Mouse (Mus musculus) midbrain, embryonic 10.5 days (tissue): ENCODE results near the gene B3gat3. TPM values are rescaled to one million over a fixed set of nuclear protein-coding genes. Genes with fewer than 3 reads are reported as not detected.

ENCODE experiments used
- DNase-seq: peaks from one replicate; pipeline ENCODE4 v3.0.0-alpha.2; 2017; ENCODE audit warnings: low spot score
- H3K27ac ChIP-seq: fragments of 300-500 bp; sonication (generic); replicated peaks from 2 replicates; pipeline ENCODE4 v1.5.1; 2016; ENCODE audit warnings: mild to moderate bottlenecking
- H3K27me3 ChIP-seq: fragments of 300-500 bp; sonication (generic); 2 replicates; pipeline ENCODE4 v1.6.1; 2016; ENCODE audit warnings: low read depth, mild to moderate bottlenecking; ENCODE audit not compliant: poor library complexity, severe bottlenecking
- H3K36me3 ChIP-seq: fragments of 300-500 bp; sonication (generic); 2 replicates; pipeline ENCODE4 v1.6.1; 2016; ENCODE audit warnings: mild to moderate bottlenecking, moderate library complexity
- H3K4me1 ChIP-seq: fragments of 300-500 bp; sonication (generic); 2 replicates; pipeline ENCODE4 v1.6.1; 2016
- H3K4me3 ChIP-seq: fragments of 300-500 bp; sonication (generic); 2 replicates; pipeline ENCODE4 v1.5.1; 2016; ENCODE audit warnings: mild to moderate bottlenecking, moderate library complexity
- H3K9me3 ChIP-seq: fragments of 300-500 bp; sonication (generic); replicated peaks from 2 replicates; pipeline ENCODE4 v1.6.1; 2016; ENCODE audit warnings: mild to moderate bottlenecking
- WGBS: fragments of 180-500 bp; shearing (Covaris S2); methylation state at CpG from one replicate; pipeline ENCODE4 v1.1.7; 2016; 5-methylcytosine and 5-hydroxymethylcytosine counted together
- polyA plus RNA-seq: library from polyadenylated mRNA; unstranded; fragments of >200 nt; fragmentation: Nextera tagmentation; extraction: Ambion mirVana; gene quantifications from 2 replicates; pipeline ENCODE4 v1.2.1, GENCODE M21; 2016

The B3gat3 gene
- polyA plus RNA-seq, 1 experiment from 2014 or later: 58.7 TPM

DNA sequence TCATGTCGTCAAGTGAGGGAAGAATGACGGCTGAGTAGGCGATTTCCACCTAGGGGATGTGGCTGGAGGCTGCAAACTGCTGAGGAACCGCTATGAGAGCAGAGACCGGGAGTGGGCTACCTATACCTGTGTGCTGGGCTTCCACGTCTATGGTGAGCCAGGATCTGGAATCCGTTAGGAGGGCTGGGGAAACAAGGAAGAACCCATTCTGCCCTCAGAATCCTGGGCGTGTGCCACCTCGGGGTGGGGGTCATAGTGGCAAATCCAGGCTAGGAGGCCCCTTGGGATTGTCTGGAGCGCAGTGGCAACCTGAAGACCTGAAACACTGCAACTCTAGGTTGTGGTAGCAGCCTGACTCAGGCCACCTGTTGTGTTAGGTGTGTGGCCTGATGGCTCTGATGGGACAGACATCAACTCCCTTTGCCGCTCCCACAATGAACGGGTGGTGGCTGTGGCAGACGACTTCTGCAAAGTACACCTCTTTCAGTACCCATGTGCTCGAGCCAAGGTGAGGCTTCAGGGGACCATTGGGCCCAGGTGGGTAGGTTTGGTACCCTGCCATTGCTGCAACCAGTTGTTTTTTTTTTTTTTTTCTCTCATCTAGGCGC lies 20.5 kb downstream of the B3gat3 start:
- Histone ChIP-seq H3K27me3 (no peaks in the 10 kb centered on the region), H3K36me3 (peaks cover 65% of the 10 kb centered on the region), H3K4me3 (peak overlapping the region; percentile 97), H3K9me3 (no peaks in the 10 kb centered on the region), H3K27ac (peak overlapping the region; percentile 98; the same call in 1 of the 2 replicates), H3K4me1 (peaks cover 34% of the 10 kb centered on the region)
- no peak for DNase-seq
- 81% methylated on average over 15 of the region's 15 CpGs for WGBS

DNA sequence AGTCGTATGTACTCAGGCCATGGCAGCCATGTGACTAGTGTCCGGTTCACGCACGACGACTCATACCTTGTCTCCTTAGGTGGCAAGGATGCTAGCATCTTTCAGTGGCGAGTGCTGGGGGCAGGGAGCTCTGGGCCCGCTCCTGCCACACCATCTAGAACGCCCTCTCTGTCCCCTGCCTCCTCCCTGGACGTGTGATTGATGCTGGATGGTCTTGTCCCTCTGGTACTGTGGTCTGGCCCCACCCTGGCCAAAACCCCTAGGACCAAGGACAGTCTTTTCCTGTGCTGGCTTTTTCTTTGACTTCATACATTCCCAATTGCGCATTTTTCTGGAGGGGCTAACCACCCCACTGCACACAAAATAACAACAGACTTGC lies 21.0 kb downstream of the B3gat3 start:
- Histone ChIP-seq H3K9me3 (no peaks in the 10 kb centered on the region), H3K4me3 (peak overlapping the region; percentile 97), H3K36me3 (peaks cover 65% of the 10 kb centered on the region), H3K27me3 (no peaks in the 10 kb centered on the region), H3K4me1 (peaks cover 34% of the 10 kb centered on the region), H3K27ac (peak overlapping the region; percentile 98)
- no peak for DNase-seq
- 42% methylated on average over 10 of the region's 10 CpGs for WGBS

DNA sequence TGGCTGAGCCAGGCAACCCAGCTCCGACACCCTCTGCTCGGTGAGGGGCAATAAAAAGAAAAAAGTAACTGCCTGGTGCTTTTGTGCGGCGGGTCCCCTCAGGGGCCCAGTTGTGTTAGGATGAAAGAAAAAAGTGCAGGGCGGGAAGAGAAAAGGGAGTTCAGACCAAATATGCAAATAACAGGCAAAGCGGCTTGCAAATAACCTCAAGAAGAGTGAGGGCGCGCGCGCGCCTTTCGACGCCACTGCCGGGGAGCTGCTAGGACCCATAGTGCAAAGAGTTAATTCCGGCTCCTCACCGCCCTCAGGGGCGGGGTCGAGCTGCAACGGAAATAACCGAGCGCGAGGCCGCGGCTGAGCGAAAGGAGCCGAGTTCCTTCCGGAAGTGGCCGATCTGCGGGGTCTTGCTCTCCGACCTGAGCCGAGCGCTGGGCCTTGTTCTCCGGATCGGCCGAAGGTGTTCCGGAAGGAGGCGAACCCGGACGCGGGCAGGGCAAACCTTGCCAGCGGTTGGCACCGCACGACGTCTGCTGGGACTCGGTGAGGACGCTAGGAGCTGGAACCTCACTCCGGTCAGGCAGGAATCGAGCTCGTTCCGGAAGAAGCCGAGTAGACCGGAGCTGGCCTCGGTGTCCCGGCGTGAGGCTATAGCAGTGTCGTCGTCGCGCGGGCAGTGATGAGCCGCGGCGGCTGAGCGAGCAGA lies 21.5 kb downstream of the B3gat3 start, which contains the start of gene Mta2:
Gene Mta2 (plus strand): TSS at position 361 of the 703 bp plus-strand sequence.
- peaks cover 34% of the 10 kb centered on the region for H3K4me1 ChIP-seq
- H3K9me3 ChIP-seq: no peaks in the 10 kb centered on the region
- under 1% methylated on average over 64 of the region's 64 CpGs for WGBS
- H3K27me3 ChIP-seq: no peaks in the 10 kb centered on the region
- H3K4me3 ChIP-seq: peak within 1 kb of the TSS; percentile 97
- peaks cover 65% of the 10 kb centered on the region for H3K36me3 ChIP-seq
- peak; percentile 99 for DNase-seq
- H3K27ac ChIP-seq: peak within 1 kb of the TSS; percentile 98

DNA sequence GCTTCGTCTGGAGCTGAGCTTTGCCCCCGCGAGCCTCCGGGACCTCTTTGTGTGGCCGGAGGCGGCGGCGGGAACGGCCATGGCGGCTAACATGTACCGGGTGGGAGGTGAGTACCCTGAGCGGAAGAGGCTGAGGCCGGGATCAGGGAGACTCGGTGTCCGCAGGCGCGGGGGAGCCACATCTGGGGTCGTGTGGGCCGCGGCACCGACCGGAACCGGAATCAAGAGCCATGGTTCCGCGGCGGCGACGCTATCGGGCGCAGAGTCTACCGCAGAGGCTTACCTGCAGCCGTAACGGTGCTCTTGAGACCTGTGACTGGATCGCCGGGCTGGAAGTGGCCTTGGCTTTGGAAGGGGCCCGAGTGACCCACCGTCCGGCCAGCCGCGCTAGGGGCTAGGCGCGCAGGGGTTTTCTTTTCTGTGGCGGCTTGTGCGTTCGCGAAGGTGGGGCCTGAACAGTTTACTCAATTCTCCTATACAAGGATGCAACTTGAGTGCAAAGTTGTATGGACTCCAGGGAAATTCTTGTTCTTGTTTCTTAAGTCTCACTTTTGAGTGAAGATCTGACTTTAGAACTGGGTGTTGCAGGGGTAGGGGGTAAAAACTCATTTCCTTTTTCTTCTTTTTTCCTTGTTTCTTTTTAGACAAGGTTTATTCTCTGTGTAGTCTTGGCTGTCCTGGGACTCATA lies 22.2 kb downstream of the B3gat3 start:
- Histone ChIP-seq H3K36me3 (peaks cover 65% of the 10 kb centered on the region), H3K4me1 (peaks cover 34% of the 10 kb centered on the region), H3K27me3 (no peaks in the 10 kb centered on the region), H3K27ac (peak overlapping the region; percentile 98), H3K9me3 (no peaks in the 10 kb centered on the region), H3K4me3 (peak overlapping the region; percentile 97)
- no peak for DNase-seq
- WGBS: under 1% methylated on average over 46 of the region's 46 CpGs

DNA sequence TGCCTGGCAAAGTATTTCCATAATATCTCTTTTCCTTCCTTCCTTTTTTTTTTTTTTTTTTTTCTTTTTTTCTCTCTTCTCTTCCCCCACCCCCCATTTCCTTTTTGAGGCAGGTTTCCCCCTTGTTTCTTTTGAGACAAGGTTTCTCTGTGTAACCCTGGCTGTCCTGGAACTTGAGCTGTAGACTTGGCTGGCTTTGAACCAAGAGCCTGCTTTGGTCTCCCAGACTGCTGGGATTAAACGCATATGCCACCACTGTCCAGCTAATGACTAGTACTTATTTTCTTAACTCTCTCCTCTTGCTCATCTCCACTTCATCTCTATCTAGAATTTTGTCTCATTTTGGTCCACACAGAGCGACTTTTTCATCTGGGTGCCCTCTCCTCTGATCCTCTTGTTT lies 22.9 kb downstream of the B3gat3 start:
- no peaks in the 10 kb centered on the region for H3K9me3 ChIP-seq
- 70% methylated on average over 2 of the region's 2 CpGs for WGBS
- peaks cover 65% of the 10 kb centered on the region for H3K36me3 ChIP-seq

DNA sequence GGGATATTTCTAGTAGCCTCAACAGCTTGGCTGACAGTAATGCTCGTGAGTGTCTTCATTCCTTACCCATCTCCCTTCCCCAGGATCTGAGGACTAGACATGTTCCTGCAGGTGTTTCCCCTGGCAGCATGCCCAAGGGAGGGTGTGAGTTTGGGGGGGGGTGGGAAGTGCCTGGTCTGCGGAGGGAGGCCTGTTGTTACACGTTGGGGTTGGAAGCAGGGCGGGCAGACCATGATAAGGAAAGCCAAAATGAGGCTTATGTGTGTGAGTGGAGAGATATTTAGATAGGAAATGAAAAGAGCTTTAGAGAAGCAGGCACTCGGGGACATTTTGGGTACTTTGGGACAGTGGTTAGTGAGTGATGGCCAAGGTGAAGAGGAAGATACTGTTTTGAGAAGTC lies 23.9 kb downstream of the B3gat3 start:
- Histone ChIP-seq H3K36me3 (peaks cover 65% of the 10 kb centered on the region), H3K4me1 (peaks cover 34% of the 10 kb centered on the region), H3K4me3 (peak overlapping the region; percentile 97), H3K27me3 (no peaks in the 10 kb centered on the region), H3K27ac (peak overlapping the region; percentile 38; the same call in 1 of the 2 replicates), H3K9me3 (no peaks in the 10 kb centered on the region)
- no peak for DNase-seq
- 84% methylated on average over 5 of the region's 5 CpGs for WGBS

More for the DNA sequence above, 22.9 kb downstream of the B3gat3 start:
- Histone ChIP-seq H3K27me3 (no peaks in the 10 kb centered on the region), H3K4me1 (peaks cover 34% of the 10 kb centered on the region), H3K27ac (peak overlapping the region; percentile 98; the same call in 1 of the 2 replicates), H3K4me3 (peak overlapping the region; percentile 97)
- DNase-seq: no peak

DNA sequence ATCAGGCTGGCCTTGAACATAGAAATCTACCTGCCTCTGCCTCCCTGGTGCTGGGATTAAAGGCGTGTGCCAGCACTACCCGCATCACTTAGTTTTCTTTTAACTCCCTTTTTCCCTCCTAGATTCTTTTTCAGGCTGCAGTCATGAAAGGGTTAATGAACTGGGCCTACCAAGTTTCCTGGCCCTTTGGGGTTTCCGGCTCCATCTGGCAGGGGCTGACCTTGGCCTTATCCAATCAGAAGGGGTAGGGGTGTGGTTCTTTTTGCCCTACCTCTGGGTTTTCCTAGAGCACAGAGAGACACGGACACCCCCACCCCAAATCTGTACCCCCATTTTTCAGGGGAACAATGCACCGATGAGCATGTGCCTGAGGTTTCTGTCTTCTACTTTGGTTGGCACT lies 24.6 kb downstream of the B3gat3 start:
- Histone ChIP-seq H3K4me1 (peaks cover 34% of the 10 kb centered on the region), H3K4me3 (peak overlapping the region; percentile 5; the same call in 1 of the 2 replicates), H3K27me3 (no peaks in the 10 kb centered on the region), H3K27ac (0 out of 2 replicates have a peak overlapping the region, but pooled peaks have one; percentile 10), H3K36me3 (peaks cover 68% of the 10 kb centered on the region), H3K9me3 (no peaks in the 10 kb centered on the region)
- DNase-seq: peak; percentile 61
- WGBS: 70% methylated on average over 5 of the region's 5 CpGs

DNA sequence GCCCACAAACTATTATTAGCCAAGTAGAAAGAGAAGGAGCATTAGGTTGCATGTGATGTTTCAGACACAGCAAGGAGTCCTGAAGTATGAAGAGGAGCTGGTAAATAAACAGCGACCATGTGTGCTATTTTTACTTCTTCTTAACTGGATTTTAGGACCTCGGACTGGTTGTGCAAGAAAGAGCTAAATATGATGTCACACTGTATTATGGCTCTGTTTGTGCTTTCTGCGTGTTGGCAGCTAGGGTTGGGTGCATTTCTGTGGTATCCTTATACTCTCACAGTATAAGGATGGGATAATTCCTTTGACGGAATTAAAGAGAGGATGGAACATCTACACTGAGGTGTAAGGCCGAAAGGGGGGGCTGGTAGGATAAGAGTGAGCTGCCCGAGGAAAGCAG lies 25.1 kb downstream of the B3gat3 start:
- Histone ChIP-seq H3K27me3 (no peaks in the 10 kb centered on the region), H3K27ac (0 out of 2 replicates have a peak overlapping the region, but pooled peaks have one; percentile 10), H3K9me3 (no peaks in the 10 kb centered on the region), H3K4me3 (peak overlapping the region; percentile 5; the same call in 1 of the 2 replicates), H3K36me3 (peaks cover 72% of the 10 kb centered on the region), H3K4me1 (peaks cover 34% of the 10 kb centered on the region)
- WGBS: 88% methylated on average over 6 of the region's 6 CpGs
- DNase-seq: no peak

DNA sequence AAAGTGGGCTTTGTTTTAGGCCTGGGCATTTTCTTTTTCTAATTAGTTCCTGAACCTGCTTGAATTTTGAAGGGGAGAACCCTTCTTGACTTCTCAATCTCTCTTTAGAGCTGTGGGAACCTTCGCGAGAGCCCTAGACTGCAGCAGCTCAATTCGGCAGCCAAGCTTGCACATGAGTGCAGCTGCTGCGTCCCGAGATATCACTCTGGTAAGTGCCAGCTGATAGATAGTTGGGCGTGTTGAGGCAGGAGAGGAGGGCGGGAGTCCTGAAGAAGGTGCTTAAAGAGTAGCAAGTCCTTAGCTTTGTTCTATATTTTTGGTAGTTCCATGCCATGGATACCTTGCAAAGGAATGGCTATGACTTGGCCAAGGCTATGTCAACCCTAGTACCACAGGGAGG lies 26.8 kb downstream of the B3gat3 start:
- WGBS: 95% methylated on average over 7 of the region's 7 CpGs
- no peaks in the 10 kb centered on the region for H3K9me3 ChIP-seq
- H3K27ac ChIP-seq: no peak overlapping the region
- H3K36me3 ChIP-seq: peaks cover 89% of the 10 kb centered on the region
- H3K4me3 ChIP-seq: no peak overlapping the region
- H3K27me3 ChIP-seq: no peaks in the 10 kb centered on the region
- no peak for DNase-seq
- H3K4me1 ChIP-seq: peaks cover 22% of the 10 kb centered on the region

DNA sequence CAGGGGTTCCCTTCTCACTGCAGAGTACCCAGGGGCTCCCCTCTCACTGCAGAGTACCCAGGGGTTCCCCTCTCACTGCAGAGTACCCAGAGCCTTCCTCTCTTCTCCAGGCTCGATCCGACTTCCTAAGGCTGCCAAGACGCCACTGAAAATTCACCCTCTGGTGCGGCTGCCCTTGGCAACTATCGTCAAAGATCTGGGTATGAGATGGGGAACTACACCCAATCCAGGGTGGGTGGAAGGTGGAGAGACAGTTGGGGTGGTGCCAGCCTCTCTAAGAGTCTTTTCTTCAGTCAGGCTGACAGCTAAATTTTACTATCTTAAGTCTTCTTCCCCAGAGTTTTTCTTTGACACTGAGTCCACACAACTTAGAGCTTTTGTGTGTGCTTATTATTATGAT lies 30.0 kb downstream of the B3gat3 start:
- Histone ChIP-seq H3K4me1 (peaks cover 25% of the 10 kb centered on the region), H3K36me3 (peaks cover 80% of the 10 kb centered on the region), H3K27ac (no peak overlapping the region), H3K27me3 (no peaks in the 10 kb centered on the region), H3K9me3 (no peaks in the 10 kb centered on the region), H3K4me3 (no peak overlapping the region)
- 95% methylated on average over 5 of the region's 5 CpGs for WGBS
- DNase-seq: no peak

DNA sequence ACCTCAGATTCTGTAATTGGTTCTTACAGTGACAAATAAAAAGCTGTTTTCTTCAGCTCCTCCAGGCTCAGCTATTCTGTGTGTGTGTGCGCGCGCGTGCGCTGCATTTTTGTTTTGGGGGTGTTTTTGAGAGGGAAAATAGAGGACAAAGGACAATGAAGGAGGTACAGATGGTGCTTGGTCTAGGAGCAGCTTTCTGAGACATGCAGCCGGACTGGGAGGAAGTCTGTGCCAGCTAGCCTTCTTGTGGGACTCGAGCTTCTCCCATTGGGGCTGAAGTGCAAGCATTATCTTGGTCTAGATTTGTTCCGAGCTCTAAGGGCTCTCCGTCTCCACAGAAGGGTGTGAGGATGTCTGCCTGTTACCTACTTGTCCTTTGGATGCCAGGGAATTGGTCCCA lies 32.1 kb downstream of the B3gat3 start:
- 91% methylated on average over 9 of the region's 9 CpGs for WGBS
- no peak for DNase-seq
- H3K36me3 ChIP-seq: peaks cover 80% of the 10 kb centered on the region
- peaks cover 27% of the 10 kb centered on the region for H3K4me1 ChIP-seq
- peak overlapping the region; percentile 86; the same call in 1 of the 2 replicates for H3K27ac ChIP-seq
- no peaks in the 10 kb centered on the region for H3K27me3 ChIP-seq
- H3K4me3 ChIP-seq: peak overlapping the region; percentile 81; the same call in 1 of the 2 replicates
- H3K9me3 ChIP-seq: no peaks in the 10 kb centered on the region

DNA sequence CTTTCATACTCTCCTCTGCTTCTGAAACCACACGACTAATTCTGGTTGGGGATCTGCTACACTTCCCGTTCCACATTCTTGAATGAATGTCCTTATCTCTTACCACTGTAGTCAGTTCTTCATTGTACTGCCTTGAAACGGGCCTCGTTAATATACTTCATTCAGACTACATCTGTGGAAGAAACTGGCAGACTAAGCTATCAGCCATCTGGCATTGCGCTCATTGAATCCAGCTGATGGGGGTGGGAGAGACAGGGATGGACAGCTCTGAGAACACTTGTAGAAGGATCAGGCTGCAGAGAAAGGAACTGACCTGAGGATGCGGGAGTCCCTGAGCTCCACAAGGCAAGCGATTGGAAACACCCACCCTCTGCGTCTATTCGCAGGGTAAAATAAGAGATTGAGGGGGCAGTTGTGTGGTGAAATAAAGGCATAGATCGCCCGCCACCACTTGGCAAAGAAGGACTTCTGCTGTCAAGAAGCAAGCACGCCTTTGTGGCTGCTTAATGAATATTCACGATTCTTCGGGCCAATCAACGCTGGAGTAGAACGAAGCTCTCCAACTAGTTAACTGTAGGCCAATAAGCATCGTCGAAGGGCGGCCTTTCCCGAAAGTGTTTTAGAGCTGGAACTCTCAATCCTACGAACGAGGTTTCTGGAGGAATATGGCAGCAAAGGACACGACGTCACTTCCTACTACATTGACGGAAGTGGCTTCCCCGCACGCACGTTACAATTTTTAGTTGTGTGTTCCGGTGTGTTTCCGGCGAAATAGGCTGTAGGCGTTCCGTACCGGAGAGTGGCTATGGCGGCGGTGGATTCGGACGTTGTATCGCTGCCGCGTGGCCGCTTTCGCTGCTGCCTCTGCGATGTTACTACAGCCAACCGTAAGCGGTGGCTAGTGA lies 33.2 kb downstream of the B3gat3 start, which contains the start of gene Tut1:
Gene Tut1 (plus strand): TSS at position 713 of the 905 bp plus-strand sequence.
- peak within 1 kb of the TSS; percentile 86 for H3K27ac ChIP-seq
- peaks cover 27% of the 10 kb centered on the region for H3K4me1 ChIP-seq
- H3K4me3 ChIP-seq: peak within 1 kb of the TSS; percentile 81
- H3K9me3 ChIP-seq: no peaks in the 10 kb centered on the region
- WGBS: 6% methylated on average over 46 of the region's 46 CpGs
- H3K36me3 ChIP-seq: peaks cover 79% of the 10 kb centered on the region
- H3K27me3 ChIP-seq: no peaks in the 10 kb centered on the region
- DNase-seq: peak; percentile 90
